Mouse (Mus musculus) hindbrain, embryonic 12.5 days (tissue): ENCODE data around the gene Ncmap. TPM values are rescaled to one million over a fixed set of nuclear protein-coding genes. Genes with fewer than 3 reads are reported as not detected.

ENCODE experiments used
- ATAC-seq: fragments of 200-750 bp; cut with Nextera tagmentation; 2 replicates; pipeline ENCODE4 v1.8.0; 2017; ENCODE audit warnings: moderate TSS enrichment; ENCODE audit not compliant: low FRiP score
- H3K27ac ChIP-seq: fragments of 300-500 bp; sonication (generic); 2 replicates; pipeline ENCODE4 v1.5.1; 2016; ENCODE audit warnings: mild to moderate bottlenecking
- H3K27me3 ChIP-seq: fragments of 300-500 bp; sonication (generic); 2 replicates; pipeline ENCODE4 v1.6.1; 2016; ENCODE audit warnings: mild to moderate bottlenecking
- H3K36me3 ChIP-seq: fragments of 300-500 bp; sonication (generic); 2 replicates; pipeline ENCODE4 v1.6.1; 2016; ENCODE audit warnings: mild to moderate bottlenecking
- H3K4me1 ChIP-seq: fragments of 300-500 bp; sonication (generic); 2 replicates; pipeline ENCODE4 v1.6.1; 2016
- H3K4me2 ChIP-seq: fragments of 300-500 bp; sonication (generic); replicated peaks from 2 replicates; pipeline ENCODE4 v1.6.1; 2016; ENCODE audit warnings: mild to moderate bottlenecking
- H3K4me3 ChIP-seq: fragments of 300-500 bp; sonication (generic); 2 replicates; pipeline ENCODE4 v1.5.1; 2016; ENCODE audit warnings: mild to moderate bottlenecking
- H3K9ac ChIP-seq: fragments of 300-500 bp; sonication (generic); 2 replicates; pipeline ENCODE4 v1.6.1; 2016; ENCODE audit warnings: mild to moderate bottlenecking, moderate library complexity
- H3K9me3 ChIP-seq: fragments of 300-500 bp; sonication (generic); replicated peaks from 2 replicates; pipeline ENCODE4 v1.6.1; 2016; ENCODE audit warnings: mild to moderate bottlenecking
- WGBS: fragments of 180-500 bp; shearing (Covaris S2); methylation state at CpG from one replicate; pipeline ENCODE4 v1.1.7; 2016; 5-methylcytosine and 5-hydroxymethylcytosine counted together
- polyA plus RNA-seq: library from polyadenylated mRNA; unstranded; fragments of >200 nt; fragmentation: Nextera tagmentation; extraction: Ambion mirVana; gene quantifications from 2 replicates; pipeline ENCODE4 v1.2.1, GENCODE M21; 2016

The Ncmap gene
- polyA plus RNA-seq, 1 experiment from 2014 or later, result 2.9 TPM

- peaks cover 8% of the 10 kb centered on the region for H3K4me1 ChIP-seq
- H3K36me3 ChIP-seq, result no peaks in the 10 kb centered on the region
- H3K4me3 ChIP-seq, result no peak overlapping the region
- H3K27me3 ChIP-seq, result peaks cover 56% of the 10 kb centered on the region
- ATAC-seq, result no peak
- WGBS, result 89% methylated on average over 5 of the region's 5 CpGs
- H3K9ac ChIP-seq, result no peak overlapping the region
- no peak overlapping the region for H3K27ac ChIP-seq
- H3K9me3 ChIP-seq, result no peaks in the 10 kb centered on the region
- no peak overlapping the region for H3K4me2 ChIP-seq
Measured at GRCm38 (mm10) chr4:135396303-135396702, 1.7 kb downstream of the Ncmap start.

- WGBS, result 81% methylated on average over 4 of the region's 4 CpGs
- Histone ChIP-seq H3K27ac (no peak overlapping the region), H3K9me3 (no peaks in the 10 kb centered on the region), H3K36me3 (no peaks in the 10 kb centered on the region), H3K4me3 (no peak overlapping the region), H3K9ac (no peak overlapping the region), H3K4me1 (peaks cover 8% of the 10 kb centered on the region), H3K27me3 (peaks cover 47% of the 10 kb centered on the region), H3K4me2 (no peak overlapping the region)
- no peak for ATAC-seq
Measured at GRCm38 (mm10) chr4:135395375-135395774, 2.7 kb downstream of the Ncmap start.

GRCm38 (mm10) chr4:135394666-135395065 lies 3.4 kb downstream of the Ncmap start:
- WGBS, result 80% methylated on average over 7 of the region's 7 CpGs
- Histone ChIP-seq H3K9me3 (no peaks in the 10 kb centered on the region), H3K4me1 (peaks cover 8% of the 10 kb centered on the region), H3K4me3 (no peak overlapping the region), H3K4me2 (no peak overlapping the region), H3K27ac (no peak overlapping the region), H3K9ac (no peak overlapping the region), H3K36me3 (no peaks in the 10 kb centered on the region), H3K27me3 (peaks cover 45% of the 10 kb centered on the region)
- no peak for ATAC-seq

GRCm38 (mm10) chr4:135393381-135393780 lies 4.6 kb downstream of the Ncmap start:
- Histone ChIP-seq H3K9ac (no peak overlapping the region), H3K9me3 (no peaks in the 10 kb centered on the region), H3K27ac (no peak overlapping the region), H3K4me3 (no peak overlapping the region), H3K36me3 (no peaks in the 10 kb centered on the region), H3K4me2 (no peak overlapping the region), H3K27me3 (peaks cover 32% of the 10 kb centered on the region), H3K4me1 (peaks cover 8% of the 10 kb centered on the region)
- WGBS, result 79% methylated on average over 6 of the region's 6 CpGs
- no peak for ATAC-seq

- Histone ChIP-seq H3K9me3 (no peaks in the 10 kb centered on the region), H3K27ac (no peak overlapping the region), H3K36me3 (no peaks in the 10 kb centered on the region), H3K27me3 (peaks cover 26% of the 10 kb centered on the region), H3K4me2 (no peak overlapping the region), H3K4me1 (peaks cover 3% of the 10 kb centered on the region), H3K4me3 (no peak overlapping the region), H3K9ac (no peak overlapping the region)
- no peak for ATAC-seq
- 86% methylated on average over 3 of the region's 3 CpGs for WGBS
Measured at GRCm38 (mm10) chr4:135392801-135393200, 5.2 kb downstream of the Ncmap start.

GRCm38 (mm10) chr4:135391014-135391413 lies 7.0 kb downstream of the Ncmap start:
- ATAC-seq, result no peak
- Histone ChIP-seq H3K27me3 (peaks cover 8% of the 10 kb centered on the region; the same call in 1 of the 2 replicates), H3K4me3 (no peak overlapping the region), H3K9me3 (no peaks in the 10 kb centered on the region), H3K27ac (no peak overlapping the region), H3K36me3 (no peaks in the 10 kb centered on the region), H3K4me2 (no peak overlapping the region), H3K9ac (no peak overlapping the region), H3K4me1 (peaks cover under 1% of the 10 kb centered on the region; the same call in 1 of the 2 replicates)
- 74% methylated on average over 6 of the region's 6 CpGs for WGBS

- no peak overlapping the region for H3K4me3 ChIP-seq
- no peak for ATAC-seq
Measured at GRCm38 (mm10) chr4:135385614-135386013, 12.4 kb downstream of the Ncmap start.

GRCm38 (mm10) chr4:135382316-135382715 lies 15.7 kb downstream of the Ncmap start:
- Histone ChIP-seq H3K27me3 (peaks cover 12% of the 10 kb centered on the region; the same call in 1 of the 2 replicates), H3K4me3 (no peak overlapping the region), H3K27ac (no peak overlapping the region), H3K36me3 (no peaks in the 10 kb centered on the region), H3K9me3 (no peaks in the 10 kb centered on the region), H3K9ac (no peak overlapping the region), H3K4me2 (no peak overlapping the region), H3K4me1 (peaks cover 6% of the 10 kb centered on the region; the same call in 1 of the 2 replicates)
- 6% methylated on average over 14 of the region's 14 CpGs for WGBS
- no peak for ATAC-seq

More at GRCm38 (mm10) chr4:135385614-135386013, 12.4 kb downstream of the Ncmap start:
- H3K9ac ChIP-seq, result no peak overlapping the region; the same call in 1 of the 2 replicates
- H3K4me1 ChIP-seq, result peaks cover 6% of the 10 kb centered on the region; the same call in 1 of the 2 replicates
- 67% methylated on average over 10 of the region's 10 CpGs for WGBS
- no peak overlapping the region; the same call in 1 of the 2 replicates for H3K4me2 ChIP-seq
- no peaks in the 10 kb centered on the region for H3K36me3 ChIP-seq
- peaks cover 12% of the 10 kb centered on the region; the same call in 1 of the 2 replicates for H3K27me3 ChIP-seq
- H3K9me3 ChIP-seq, result no peaks in the 10 kb centered on the region
- H3K27ac ChIP-seq, result no peak overlapping the region

GRCm38 (mm10) chr4:135381355-135381754 lies 16.7 kb downstream of the Ncmap start:
- H3K4me3 ChIP-seq, result no peak overlapping the region
- no peaks in the 10 kb centered on the region for H3K9me3 ChIP-seq
- H3K9ac ChIP-seq, result no peak overlapping the region
- no peak overlapping the region for H3K27ac ChIP-seq
- 45% methylated on average over 8 of the region's 8 CpGs for WGBS
- peaks cover 12% of the 10 kb centered on the region; the same call in 1 of the 2 replicates for H3K27me3 ChIP-seq
- H3K4me2 ChIP-seq, result no peak overlapping the region
- H3K36me3 ChIP-seq, result no peaks in the 10 kb centered on the region
- peaks cover 6% of the 10 kb centered on the region; the same call in 1 of the 2 replicates for H3K4me1 ChIP-seq
- no peak for ATAC-seq

GRCm38 (mm10) chr4:135377241-135377640 lies 20.8 kb downstream of the Ncmap start:
- Histone ChIP-seq H3K4me3 (no peak overlapping the region), H3K27ac (no peak overlapping the region), H3K9ac (no peak overlapping the region), H3K27me3 (peaks cover 4% of the 10 kb centered on the region; the same call in 1 of the 2 replicates), H3K4me1 (no peaks in the 10 kb centered on the region), H3K9me3 (no peaks in the 10 kb centered on the region), H3K4me2 (no peak overlapping the region), H3K36me3 (no peaks in the 10 kb centered on the region)
- WGBS, result 83% methylated on average over 11 of the region's 11 CpGs
- no peak for ATAC-seq

- H3K4me3 ChIP-seq, result no peak overlapping the region
- no peaks in the 10 kb centered on the region for H3K4me1 ChIP-seq
- no peaks in the 10 kb centered on the region for H3K9me3 ChIP-seq
- WGBS, result 62% methylated on average over 3 of the region's 3 CpGs
- H3K27ac ChIP-seq, result no peak overlapping the region
- no peak for ATAC-seq
- H3K27me3 ChIP-seq, result no peaks in the 10 kb centered on the region
- no peak overlapping the region for H3K9ac ChIP-seq
- no peaks in the 10 kb centered on the region for H3K36me3 ChIP-seq
- H3K4me2 ChIP-seq, result no peak overlapping the region
Measured at GRCm38 (mm10) chr4:135375444-135375843, 22.6 kb downstream of the Ncmap start.

- Histone ChIP-seq H3K27ac (no peak overlapping the region), H3K36me3 (no peaks in the 10 kb centered on the region), H3K9me3 (no peaks in the 10 kb centered on the region), H3K27me3 (no peaks in the 10 kb centered on the region), H3K4me2 (no peak overlapping the region), H3K9ac (no peak overlapping the region), H3K4me1 (no peaks in the 10 kb centered on the region), H3K4me3 (no peak overlapping the region)
- ATAC-seq, result no peak
- 78% methylated on average over 5 of the region's 5 CpGs for WGBS
Measured at GRCm38 (mm10) chr4:135373299-135373698, 24.7 kb downstream of the Ncmap start.

- H3K4me2 ChIP-seq, result no peak overlapping the region
- H3K4me1 ChIP-seq, result no peaks in the 10 kb centered on the region
- WGBS, result 69% methylated on average over 11 of the region's 11 CpGs
- H3K9ac ChIP-seq, result no peak overlapping the region
- H3K9me3 ChIP-seq, result no peaks in the 10 kb centered on the region
- H3K36me3 ChIP-seq, result no peaks in the 10 kb centered on the region
- no peaks in the 10 kb centered on the region for H3K27me3 ChIP-seq
- no peak overlapping the region for H3K27ac ChIP-seq
- H3K4me3 ChIP-seq, result no peak overlapping the region
- no peak for ATAC-seq
Measured at GRCm38 (mm10) chr4:135370372-135370771, 27.7 kb downstream of the Ncmap start.
